Mouse (Mus musculus) lung, postnatal 0 days (tissue): ENCODE data around the gene Mprip. TPM values are rescaled to one million over a fixed set of nuclear protein-coding genes. Genes with fewer than 3 reads are reported as not detected.
"Not testable (repeated sequence)": the region's sequence is repeated elsewhere in the genome, so short reads cannot be mapped to it uniquely, and the experiment has no call there.

Source experiments
- ATAC-seq: fragments of 200-750 bp; cut with Nextera tagmentation; 2 replicates; pipeline ENCODE4 v1.8.0; 2017; ENCODE audit warnings: moderate library complexity
- DNase-seq: peaks from one replicate; pipeline ENCODE4 v3.0.0-alpha.2; 2016; ENCODE audit warnings: low spot score
- H3K27ac ChIP-seq: fragments of 300-500 bp; sonication (generic); 2 replicates; pipeline ENCODE4 v1.5.1; 2014; ENCODE audit warnings: antibody characterized with exemption, mild to moderate bottlenecking, low read length, mixed read lengths
- H3K27me3 ChIP-seq: fragments of 300-500 bp; sonication (generic); replicated peaks from 2 replicates; pipeline ENCODE4 v1.6.1; 2014; ENCODE audit warnings: low read length, mixed read lengths; ENCODE audit not compliant: insufficient read depth
- H3K36me3 ChIP-seq: fragments of 300-500 bp; sonication (generic); 2 replicates; pipeline ENCODE4 v1.6.1; 2014; ENCODE audit warnings: low read length, mixed read lengths; ENCODE audit not compliant: insufficient read depth
- H3K4me1 ChIP-seq: fragments of 300-500 bp; sonication (generic); 2 replicates; pipeline ENCODE4 v1.6.1; 2014; ENCODE audit warnings: antibody characterized with exemption, low read depth, low read length, mixed read lengths; ENCODE audit not compliant: insufficient read depth
- H3K4me2 ChIP-seq: fragments of 300-500 bp; sonication (generic); replicated peaks from 2 replicates; pipeline ENCODE4 v1.6.1; 2014; ENCODE audit warnings: low read depth, mild to moderate bottlenecking, low read length, moderate library complexity, mixed read lengths
- H3K4me3 ChIP-seq: fragments of 300-500 bp; sonication (generic); 2 replicates; pipeline ENCODE4 v1.5.1; 2014; ENCODE audit warnings: low read depth, low read length
- H3K9ac ChIP-seq: fragments of 300-500 bp; sonication (generic); replicated peaks from 2 replicates; pipeline ENCODE4 v1.6.1; 2014; ENCODE audit warnings: low read depth, mild to moderate bottlenecking
- H3K9me3 ChIP-seq: fragments of 300-500 bp; sonication (generic); 2 replicates; pipeline ENCODE4 v1.6.1; 2016; ENCODE audit warnings: low read length, mixed read lengths
- CTCF ChIP-seq: IDR thresholded peaks from 2 replicates; pipeline ENCODE4 v1.5.1; 2016; ENCODE audit warnings: antibody characterized with exemption, mild to moderate bottlenecking
- EP300 ChIP-seq: IDR thresholded peaks from 2 replicates; pipeline ENCODE4 v1.6.1; 2016; ENCODE audit warnings: antibody characterized with exemption, mild to moderate bottlenecking, control low read depth
- WGBS: fragments of 180-500 bp; shearing (Covaris S2); extraction: QIAGEN DNeasy Blood & Tissue Kit; methylation state at CpG from one replicate; pipeline ENCODE4 v1.1.7; 2014; 5-methylcytosine and 5-hydroxymethylcytosine counted together
- polyA plus RNA-seq: library from polyadenylated mRNA; unstranded; fragments of >200 nt; fragmentation: Nextera tagmentation; extraction: Ambion mirVana; gene quantifications from 2 replicates; pipeline ENCODE4 v1.2.1, GENCODE M21; 2015

The Mprip gene
- polyA plus RNA-seq = 88.0 and 114 TPM in 2 replicates

- WGBS = 77% methylated on average over 3 of the region's 3 CpGs
- no peak for TF ChIP-seq EP300
- TF ChIP-seq CTCF = no peak
Measured at GRCm38 (mm10) chr11:59661005-59661404, at the start of gene Mprip. Gene Mprip, plus strand, starts transcription at chr11:59661305.

GRCm38 (mm10) chr11:59611646-59612045, 49.5 kb upstream of the Mprip start:
- 57% methylated on average over 5 of the region's 5 CpGs for WGBS
- H3K4me1 ChIP-seq = no peaks in the 10 kb centered on the region
- TF ChIP-seq CTCF = no peak
- no peak for TF ChIP-seq EP300
- H3K4me3 ChIP-seq = no peak overlapping the region
- H3K9ac ChIP-seq = no peak overlapping the region
- DNase-seq (peak; percentile 72), ATAC-seq (peak; percentile 61)
- H3K36me3 ChIP-seq = no peaks in the 10 kb centered on the region
- no peaks in the 10 kb centered on the region for H3K9me3 ChIP-seq
- no peak overlapping the region for H3K4me2 ChIP-seq
- H3K27ac ChIP-seq = no peak overlapping the region
- H3K27me3 ChIP-seq = no peaks in the 10 kb centered on the region

More at GRCm38 (mm10) chr11:59661005-59661404, at the start of gene Mprip:
- no peaks in the 10 kb centered on the region for H3K9me3 ChIP-seq
- H3K36me3 ChIP-seq = no peaks in the 10 kb centered on the region
- H3K4me1 ChIP-seq = peaks cover 17% of the 10 kb centered on the region
- H3K4me2 ChIP-seq = peak within 1 kb of the TSS; percentile 78
- DNase-seq (no peak), ATAC-seq (no peak)
- peak within 1 kb of the TSS; percentile 97 for H3K27ac ChIP-seq
- peak within 1 kb of the TSS; percentile 74 for H3K9ac ChIP-seq
- H3K27me3 ChIP-seq = no peaks in the 10 kb centered on the region
- peak within 1 kb of the TSS; percentile 69 for H3K4me3 ChIP-seq

- TF ChIP-seq CTCF (peak; percentile 71), EP300 (peak; percentile 57; the same call in 1 of the 2 replicates)
- H3K4me3 ChIP-seq = no peak overlapping the region
- WGBS = 21% methylated on average over 4 of the region's 4 CpGs
- H3K9me3 ChIP-seq = no peaks in the 10 kb centered on the region
- DNase-seq = peak; percentile 91
- H3K4me2 ChIP-seq = no peak overlapping the region
- no peak overlapping the region for H3K27ac ChIP-seq
- no peaks in the 10 kb centered on the region for H3K4me1 ChIP-seq
- no peak overlapping the region for H3K9ac ChIP-seq
- H3K27me3 ChIP-seq = no peaks in the 10 kb centered on the region
- peak; percentile 75 for ATAC-seq
- no peaks in the 10 kb centered on the region for H3K36me3 ChIP-seq
Measured at GRCm38 (mm10) chr11:59614120-59614519, 47.0 kb upstream of the Mprip start.

GRCm38 (mm10) chr11:59616986-59617385, 44.1 kb upstream of the Mprip start:
- DNase-seq, ATAC-seq, H3K4me1 ChIP-seq, H3K9me3 ChIP-seq, H3K4me2 ChIP-seq, H3K4me3 ChIP-seq, H3K27ac ChIP-seq, H3K36me3 ChIP-seq, H3K9ac ChIP-seq, H3K27me3 ChIP-seq: not testable (repeated sequence)
- 85% methylated on average over 2 of the region's 2 CpGs for WGBS

GRCm38 (mm10) chr11:59622214-59622613, 38.9 kb upstream of the Mprip start:
- Histone ChIP-seq H3K27me3 (no peaks in the 10 kb centered on the region), H3K9me3 (no peaks in the 10 kb centered on the region), H3K4me1 (no peaks in the 10 kb centered on the region), H3K36me3 (no peaks in the 10 kb centered on the region), H3K4me2 (no peak overlapping the region), H3K9ac (no peak overlapping the region), H3K27ac (no peak overlapping the region), H3K4me3 (no peak overlapping the region)
- 28% methylated on average over 3 of the region's 3 CpGs for WGBS
- TF ChIP-seq CTCF = no peak
- peak; percentile 68 for TF ChIP-seq EP300
- ATAC-seq (peak; percentile 57), DNase-seq (peak; percentile 71)

- TF ChIP-seq CTCF (peak; percentile 92), EP300 (no peak)
- H3K4me3 ChIP-seq = no peak overlapping the region
- H3K36me3 ChIP-seq = no peaks in the 10 kb centered on the region
- H3K27ac ChIP-seq = no peak overlapping the region
- no peak overlapping the region for H3K4me2 ChIP-seq
- H3K9me3 ChIP-seq = no peaks in the 10 kb centered on the region
- no peaks in the 10 kb centered on the region for H3K27me3 ChIP-seq
- no peak overlapping the region for H3K9ac ChIP-seq
- DNase-seq (peak; percentile 87), ATAC-seq (peak; percentile 94)
- 22% methylated on average over 6 of the region's 6 CpGs for WGBS
- no peaks in the 10 kb centered on the region for H3K4me1 ChIP-seq
Measured at GRCm38 (mm10) chr11:59624017-59624630, 37.0 kb upstream of the Mprip start.

- Histone ChIP-seq H3K27me3 (no peaks in the 10 kb centered on the region), H3K4me1 (peaks cover 5% of the 10 kb centered on the region; the same call in 1 of the 2 replicates), H3K9ac (no peak overlapping the region), H3K36me3 (no peaks in the 10 kb centered on the region), H3K4me2 (no peak overlapping the region), H3K9me3 (no peaks in the 10 kb centered on the region), H3K27ac (no peak overlapping the region), H3K4me3 (no peak overlapping the region)
- 68% methylated on average over 7 of the region's 7 CpGs for WGBS
- DNase-seq = no peak
- TF ChIP-seq CTCF = no peak
- no peak for TF ChIP-seq EP300
- ATAC-seq = no peak
Measured at GRCm38 (mm10) chr11:59626192-59626591, 34.9 kb upstream of the Mprip start.
